Mouse (Mus musculus): ENCODE measurements around the gene Chd3.

- TF ChIP-seq CTCF (IDR thresholded peaks at IDR 0.05; ENCODE audit: low read depth): no peak
- TF ChIP-seq EP300 (IDR thresholded peaks at IDR 0.05; ENCODE audit: low read depth): no peak
Measured at GRCm38 (mm10) chr11:69406282-69406681, 37.1 kb upstream of the Chd3 start.
